Comparison of ENCODE assay signal across 10 mouse cellular contexts in genomic region chr17:53554088-53554487, GRCm38 (mm10). TPM values are rescaled to one million over a fixed set of nuclear protein-coding genes. Genes with fewer than 3 reads are reported as not detected.
DNase-seq lines count a peak whose midpoint lies in the region; ATAC-seq and TF ChIP-seq lines count a peak whose summit lies in the region.
"Had no signal": no experiment of that assay in that cellular context is flagged by ENCODE, and none has a peak within 500 bp of the region (broad histone marks: within the 10 kb centered on the region; RNA-seq: fewer than 3 reads in every experiment).

No protein-coding gene starts in this region.

- WGBS in kidney, postnatal 0 days: 68% methylated on average over 4 of the region's 4 CpGs
- 75% methylated on average over 4 of the region's 4 CpGs for WGBS in neural tube, embryonic 15.5 days

- DNase-seq in kidney, postnatal 0 days (ENCODE audit: low spot score): no peak
- DNase-seq in kidney, adult 18-20 months: no peak
- DNase-seq in adrenal gland, postnatal 36 days: peak; percentile 57 to 61
- DNase-seq in right cerebral cortex, postnatal 10 days (ENCODE audit: low spot score in 2 of 2): no peak

- no peak overlapping the region for H3K4me2 ChIP-seq in kidney, postnatal 0 days (ENCODE audit: low read length)
- H3K4me2 ChIP-seq in neural tube, embryonic 15.5 days: no peak overlapping the region
- H3K4me2 ChIP-seq: forebrain, embryonic 12.5 days; limb, embryonic 15.5 days had no signal

- no peaks in the 10 kb centered on the region for H3K36me3 ChIP-seq in kidney, postnatal 0 days (ENCODE audit: insufficient read depth, low read length)
- H3K36me3 ChIP-seq in ES-Bruce4 (ENCODE audit: control insufficient read depth, insufficient read depth, low read length, poor library complexity, severe bottlenecking): no peaks in the 10 kb centered on the region
- H3K36me3 ChIP-seq in neural tube, embryonic 15.5 days: no peaks in the 10 kb centered on the region
- H3K36me3 ChIP-seq: forebrain, embryonic 12.5 days; limb, embryonic 15.5 days had no signal

- H3K9me3 ChIP-seq in kidney, postnatal 0 days (replicated peaks; ENCODE audit: low read length): no peaks in the 10 kb centered on the region
- H3K9me3 ChIP-seq in ES-Bruce4 (replicated peaks; ENCODE audit: control insufficient read depth, insufficient read depth, low read length, poor library complexity, severe bottlenecking): peaks cover 15% of the 10 kb centered on the region
- no peaks in the 10 kb centered on the region for H3K9me3 ChIP-seq in neural tube, embryonic 15.5 days (replicated peaks)
- H3K9me3 ChIP-seq: forebrain, embryonic 12.5 days; limb, embryonic 15.5 days had no signal

- TF ChIP-seq POLR2A in ES-Bruce4 (IDR thresholded peaks at IDR 0.05; ENCODE audit: insufficient read depth, low read length): no peak

- peak; percentile 40; the same call in 1 of the 2 replicates for TF ChIP-seq CTCF in kidney, postnatal 0 days (IDR thresholded peaks at IDR 0.05; ENCODE audit: low read depth)
- TF ChIP-seq CTCF in ES-Bruce4 (IDR thresholded peaks at IDR 0.05; ENCODE audit: low read depth, low read length): peak; percentile 37

- H3K27me3 ChIP-seq in kidney, postnatal 0 days (ENCODE audit: insufficient read depth, low read length): no peaks in the 10 kb centered on the region
- H3K27me3 ChIP-seq in ES-Bruce4 (ENCODE audit: control insufficient read depth, insufficient read depth, low read length, poor library complexity, severe bottlenecking): no peaks in the 10 kb centered on the region
- no peaks in the 10 kb centered on the region for H3K27me3 ChIP-seq in neural tube, embryonic 15.5 days (replicated peaks)
- H3K27me3 ChIP-seq: forebrain, embryonic 12.5 days; limb, embryonic 15.5 days had no signal

- no peak for TF ChIP-seq EP300 in ES-Bruce4 (IDR thresholded peaks at IDR 0.05; ENCODE audit: insufficient read depth, low read depth, low read length)

- H3K27ac ChIP-seq in kidney, postnatal 0 days: no peak overlapping the region
- H3K27ac ChIP-seq in ES-Bruce4 (ENCODE audit: insufficient read depth, low read length): no peak overlapping the region
- H3K27ac ChIP-seq in neural tube, embryonic 15.5 days (replicated peaks): no peak overlapping the region
- H3K27ac ChIP-seq: forebrain, embryonic 12.5 days; limb, embryonic 15.5 days had no signal

- H3K4me1 ChIP-seq in kidney, postnatal 0 days (replicated peaks; ENCODE audit: insufficient read depth, low read length): no peaks in the 10 kb centered on the region
- H3K4me1 ChIP-seq in ES-Bruce4 (ENCODE audit: control insufficient read depth, insufficient read depth, low read length): peaks cover 4% of the 10 kb centered on the region
- H3K4me1 ChIP-seq in neural tube, embryonic 15.5 days: no peaks in the 10 kb centered on the region
- H3K4me1 ChIP-seq: limb, embryonic 15.5 days had no signal

- ATAC-seq in kidney, postnatal 0 days (replicated peaks; ENCODE audit: low FRiP score, low read depth): no peak
- ATAC-seq in megakaryocyte, adult 5-6 weeks (ENCODE audit: poor library complexity, severe bottlenecking): peak; percentile 70
- ATAC-seq in neural tube, embryonic 15.5 days (ENCODE audit: low FRiP score): no peak
- ATAC-seq: hindbrain, embryonic 16.5 days had no signal

- no peak overlapping the region for H3K4me3 ChIP-seq in kidney, postnatal 0 days (replicated peaks; ENCODE audit: low read depth, low read length)
- H3K4me3 ChIP-seq in ES-Bruce4 (ENCODE audit: low read depth, low read length): no peak overlapping the region
- no peak overlapping the region for H3K4me3 ChIP-seq in neural tube, embryonic 15.5 days (replicated peaks)
- H3K4me3 ChIP-seq: forebrain, embryonic 12.5 days; limb, embryonic 15.5 days had no signal

- H3K9ac ChIP-seq in kidney, postnatal 0 days (ENCODE audit: low read depth, low read length): no peak overlapping the region
- H3K9ac ChIP-seq in ES-Bruce4 (ENCODE audit: low read depth, poor library complexity, severe bottlenecking): 0 out of 2 replicates have a peak overlapping the region, but pooled peaks have one; percentile 5
- no peak overlapping the region for H3K9ac ChIP-seq in neural tube, embryonic 15.5 days (replicated peaks)
- H3K9ac ChIP-seq: forebrain, embryonic 12.5 days; limb, embryonic 15.5 days had no signal

RNA-seq across cellular contexts. Expression of gene Kat2b, which starts 12.6 kb away (rescaled TPM):
- polyA plus RNA-seq in kidney, postnatal 0 days (2015; fragmentation: Nextera tagmentation; extraction: Ambion mirVana): 4.7 TPM in 2 replicates
- 15.9 and 25.9 TPM in 2 replicates for polyA plus RNA-seq in ES-Bruce4 (2011; ENCODE audit: insufficient read depth, insufficient read length, low read depth, missing spikeins)
- total RNA-seq in adrenal gland, postnatal 36 days (2021): 10 to 100 TPM; 64.5 to 86.8 TPM
- total RNA-seq in megakaryocyte, adult 5-6 weeks (2015): 38.9 and 41.4 TPM in 2 replicates
- 57.9 and 72.6 TPM in 2 replicates for total RNA-seq in megakaryocyte, adult 5-6 weeks (2017)
- 5.5 and 6.0 TPM in 2 replicates for polyA plus RNA-seq in neural tube, embryonic 15.5 days (2015; fragmentation: Nextera tagmentation; extraction: Ambion mirVana)

RNA-seq across cellular contexts. Expression of gene Pp2d1, which starts 14.8 kb away (rescaled TPM):
- polyA plus RNA-seq in kidney, postnatal 0 days (2015; fragmentation: Nextera tagmentation; extraction: Ambion mirVana): 0.13 and 0.22 TPM in 2 replicates
- polyA plus RNA-seq in ES-Bruce4 (2011; ENCODE audit: insufficient read depth, insufficient read length, low read depth, missing spikeins): 0.44 TPM in 1 of 2 replicates, not detected in the other
- not detected for total RNA-seq in adrenal gland, postnatal 36 days (2021)
- total RNA-seq in megakaryocyte, adult 5-6 weeks (2015): not detected in 2 replicates
- not detected in 2 replicates for total RNA-seq in megakaryocyte, adult 5-6 weeks (2017)
- 0.44 and 0.46 TPM in 2 replicates for polyA plus RNA-seq in neural tube, embryonic 15.5 days (2015; fragmentation: Nextera tagmentation; extraction: Ambion mirVana)

Comparison
In these comparisons a context has a peak if more than half of its experiments do, and no peak if none do; other contexts are left out.
1. DNase-seq: peak in adrenal gland, postnatal 36 days (2 of 2); none in kidney, postnatal 0 days (single experiment), kidney, adult 18-20 months (single experiment) and right cerebral cortex, postnatal 10 days (0 of 2).